Comparison of ENCODE assay signal across 10 mouse cellular contexts in genomic region chr1:42230469-42231040, GRCm38 (mm10).
DNase-seq lines count a peak whose midpoint lies in the region; ATAC-seq and TF ChIP-seq lines count a peak whose summit lies in the region.
"Had no signal": no experiment of that assay in that cellular context is flagged by ENCODE, and none has a peak within 500 bp of the region (broad histone marks: within the 10 kb centered on the region; RNA-seq: fewer than 3 reads in every experiment).

No protein-coding gene starts in this region.

- no peak for TF ChIP-seq CTCF in cortical plate, adult 2 months (IDR thresholded peaks at IDR 0.05; ENCODE audit: extremely low read depth, insufficient read depth, low read length)
- no peak for TF ChIP-seq CTCF in midbrain, postnatal 0 days (IDR thresholded peaks at IDR 0.05)

- ATAC-seq in forebrain, embryonic 14.5 days, result peak; percentile 76
- ATAC-seq in lung, embryonic 15.5 days (ENCODE audit: borderline replicate concordance, extremely low read depth, low FRiP score, low TSS enrichment), result peak; percentile 36; the same call in 1 of the 2 replicates
- peak; percentile 65; the same call in 1 of the 2 replicates for ATAC-seq in midbrain, postnatal 0 days (ENCODE audit: low FRiP score)
- ATAC-seq in granulocyte monocyte progenitor cell, adult 5-6 weeks (replicated peaks; ENCODE audit: poor library complexity, severe bottlenecking), result no peak
- ATAC-seq: CD4-positive, CD25-positive, alpha-beta regulatory T cell, adult 4 months had no signal

- H3K27me3 ChIP-seq in forebrain, embryonic 14.5 days (replicated peaks; ENCODE audit: control insufficient read depth, insufficient read depth, low read length), result no peaks in the 10 kb centered on the region
- peaks cover 18% of the 10 kb centered on the region; the same call in 1 of the 2 replicates for H3K27me3 ChIP-seq in forebrain, embryonic 10.5 days (ENCODE audit: poor library complexity, severe bottlenecking)
- H3K27me3 ChIP-seq in lung, embryonic 15.5 days, result no peaks in the 10 kb centered on the region
- no peaks in the 10 kb centered on the region for H3K27me3 ChIP-seq in midbrain, postnatal 0 days (ENCODE audit: insufficient read depth, low read length)
- H3K27me3 ChIP-seq: stomach, embryonic 15.5 days had no signal

- peak overlapping the region; percentile 87 for H3K27ac ChIP-seq in forebrain, embryonic 14.5 days (ENCODE audit: low read depth, low read length)
- H3K27ac ChIP-seq in forebrain, embryonic 10.5 days, result no peak overlapping the region
- peak overlapping the region; percentile 31; the same call in 1 of the 2 replicates for H3K27ac ChIP-seq in lung, embryonic 15.5 days
- H3K27ac ChIP-seq in cortical plate, adult 2 months (ENCODE audit: insufficient read depth, low read length), result no peak overlapping the region
- H3K27ac ChIP-seq in midbrain, postnatal 0 days (ENCODE audit: low read depth, low read length), result no peak overlapping the region; the same call in 1 of the 2 replicates
- H3K27ac ChIP-seq: stomach, embryonic 15.5 days had no signal

- H3K4me3 ChIP-seq in forebrain, embryonic 14.5 days (ENCODE audit: low read depth, low read length), result peak overlapping the region; percentile 16; the same call in 1 of the 2 replicates
- H3K4me3 ChIP-seq in forebrain, embryonic 10.5 days, result no peak overlapping the region
- no peak overlapping the region for H3K4me3 ChIP-seq in lung, embryonic 15.5 days
- H3K4me3 ChIP-seq in cortical plate, adult 2 months (ENCODE audit: insufficient read depth, low read length), result peak overlapping the region; percentile 46
- H3K4me3 ChIP-seq in midbrain, postnatal 0 days (ENCODE audit: low read depth, low read length), result peak overlapping the region; percentile 5; the same call in 1 of the 2 replicates
- H3K4me3 ChIP-seq: stomach, embryonic 15.5 days had no signal

- peaks cover 13% of the 10 kb centered on the region; the same call in 1 of the 2 replicates for H3K4me1 ChIP-seq in forebrain, embryonic 14.5 days (ENCODE audit: control insufficient read depth, insufficient read depth, low read length)
- peaks cover 21% of the 10 kb centered on the region for H3K4me1 ChIP-seq in forebrain, embryonic 10.5 days
- 0 out of 2 replicates have a peak, but pooled peaks cover 14% of the 10 kb centered on the region for H3K4me1 ChIP-seq in lung, embryonic 15.5 days
- H3K4me1 ChIP-seq in cortical plate, adult 2 months (ENCODE audit: control insufficient read depth, insufficient read depth, low read length), result 0 out of 2 replicates have a peak, but pooled peaks cover 1% of the 10 kb centered on the region
- H3K4me1 ChIP-seq in midbrain, postnatal 0 days (ENCODE audit: insufficient read depth, low read length), result no peaks in the 10 kb centered on the region
- H3K4me1 ChIP-seq: stomach, embryonic 15.5 days had no signal

- H3K4me2 ChIP-seq in forebrain, embryonic 14.5 days (ENCODE audit: low read length), result peak overlapping the region; percentile 43
- no peak overlapping the region for H3K4me2 ChIP-seq in lung, embryonic 15.5 days
- H3K4me2 ChIP-seq in midbrain, postnatal 0 days (ENCODE audit: low read depth, low read length, poor library complexity, severe bottlenecking), result peak overlapping the region; percentile 37; the same call in 1 of the 2 replicates

- 54% methylated on average over 21 of the region's 21 CpGs for WGBS in forebrain, embryonic 14.5 days
- 94% methylated on average over 21 of the region's 21 CpGs for WGBS in forebrain, embryonic 10.5 days
- 69% methylated on average over 21 of the region's 21 CpGs for WGBS in lung, embryonic 15.5 days
- WGBS in midbrain, postnatal 0 days, result 77% methylated on average over 21 of the region's 21 CpGs

- peak overlapping the region; percentile 37; the same call in 1 of the 2 replicates for H3K9ac ChIP-seq in forebrain, embryonic 14.5 days (ENCODE audit: low read length)
- H3K9ac ChIP-seq in lung, embryonic 15.5 days, result no peak overlapping the region
- no peak overlapping the region for H3K9ac ChIP-seq in midbrain, postnatal 0 days (replicated peaks; ENCODE audit: low read length, poor library complexity, severe bottlenecking)
- H3K9ac ChIP-seq: stomach, embryonic 15.5 days had no signal

- no peaks in the 10 kb centered on the region for H3K36me3 ChIP-seq in forebrain, embryonic 14.5 days (ENCODE audit: control insufficient read depth, insufficient read depth, low read length)
- H3K36me3 ChIP-seq in forebrain, embryonic 10.5 days (replicated peaks), result no peaks in the 10 kb centered on the region
- no peaks in the 10 kb centered on the region for H3K36me3 ChIP-seq in lung, embryonic 15.5 days
- H3K36me3 ChIP-seq in midbrain, postnatal 0 days (ENCODE audit: insufficient read depth, low read length), result no peaks in the 10 kb centered on the region
- H3K36me3 ChIP-seq: stomach, embryonic 15.5 days had no signal

- no peak for TF ChIP-seq POLR2A in cortical plate, adult 2 months (IDR thresholded peaks at IDR 0.05; ENCODE audit: extremely low read depth, insufficient read depth, low read length)

- no peaks in the 10 kb centered on the region for H3K9me3 ChIP-seq in forebrain, embryonic 14.5 days (replicated peaks; ENCODE audit: control insufficient read depth, low read length)
- H3K9me3 ChIP-seq in forebrain, embryonic 10.5 days, result no peaks in the 10 kb centered on the region
- no peaks in the 10 kb centered on the region for H3K9me3 ChIP-seq in lung, embryonic 15.5 days
- H3K9me3 ChIP-seq in midbrain, postnatal 0 days (ENCODE audit: low read length), result no peaks in the 10 kb centered on the region
- H3K9me3 ChIP-seq: stomach, embryonic 15.5 days had no signal

- peak; percentile 88 for DNase-seq in forebrain, embryonic 14.5 days (ENCODE audit: low spot score)
- no peak for DNase-seq in forebrain, embryonic 10.5 days (ENCODE audit: extremely low spot score, low spot score)
- DNase-seq in lung, postnatal 25 days (ENCODE audit: low spot score), result no peak
- DNase-seq in midbrain, postnatal 0 days (ENCODE audit: low spot score), result peak; percentile 79
- DNase-seq: retina, postnatal 1 day had no signal

Comparison
In these comparisons a context has a peak if more than half of its experiments do, and no peak if none do; other contexts are left out.
1. DNase-seq: peak in forebrain, embryonic 14.5 days (single experiment) and midbrain, postnatal 0 days (single experiment); none in forebrain, embryonic 10.5 days (single experiment) and lung, postnatal 25 days (single experiment).
2. H3K27ac ChIP-seq: peak in forebrain, embryonic 14.5 days (single experiment) and lung, embryonic 15.5 days (single experiment); none in forebrain, embryonic 10.5 days (single experiment), cortical plate, adult 2 months (single experiment) and midbrain, postnatal 0 days (single experiment).
3. H3K4me3 ChIP-seq: peak in forebrain, embryonic 14.5 days (single experiment), cortical plate, adult 2 months (single experiment) and midbrain, postnatal 0 days (single experiment); none in forebrain, embryonic 10.5 days (single experiment) and lung, embryonic 15.5 days (single experiment).